Mouse (Mus musculus) midbrain, embryonic 14.5 days (tissue): ENCODE measurements around the gene Glb1l. TPM values are rescaled to one million over a fixed set of nuclear protein-coding genes. Genes with fewer than 3 reads are reported as not detected.

Experiments
- ATAC-seq: fragments of 200-750 bp; cut with Nextera tagmentation; 2 replicates; pipeline ENCODE4 v1.8.0; 2017; ENCODE audit warnings: moderate number of reproducible peaks, moderate library complexity; ENCODE audit not compliant: low FRiP score, low TSS enrichment
- DNase-seq: peaks from one replicate; pipeline ENCODE4 v3.0.0-alpha.2; 2015
- H3K27ac ChIP-seq: fragments of 300-500 bp; sonication (generic); replicated peaks from 2 replicates; pipeline ENCODE4 v1.5.1; 2014; ENCODE audit warnings: mild to moderate bottlenecking, low read depth, low read length, moderate library complexity
- H3K27me3 ChIP-seq: fragments of 300-500 bp; sonication (generic); 2 replicates; pipeline ENCODE4 v1.6.1; 2014; ENCODE audit warnings: low read length, control low read depth, mixed read lengths; ENCODE audit not compliant: control insufficient read depth, insufficient read depth
- H3K36me3 ChIP-seq: fragments of 300-500 bp; sonication (generic); 2 replicates; pipeline ENCODE4 v1.6.1; 2014; ENCODE audit warnings: low read length, control low read depth; ENCODE audit not compliant: control insufficient read depth, insufficient read depth
- H3K4me1 ChIP-seq: fragments of 300-500 bp; sonication (generic); 2 replicates; pipeline ENCODE4 v1.6.1; 2014; ENCODE audit warnings: mild to moderate bottlenecking, antibody characterized with exemption, low read length, control low read depth; ENCODE audit not compliant: control insufficient read depth, insufficient read depth
- H3K4me2 ChIP-seq: fragments of 300-500 bp; sonication (generic); 2 replicates; pipeline ENCODE4 v1.6.1; 2014; ENCODE audit warnings: mild to moderate bottlenecking, low read length, moderate library complexity
- H3K4me3 ChIP-seq: fragments of 300-500 bp; sonication (generic); replicated peaks from 2 replicates; pipeline ENCODE4 v1.5.1; 2014; ENCODE audit warnings: low read depth, low read length
- H3K9ac ChIP-seq: fragments of 300-500 bp; sonication (generic); replicated peaks from 2 replicates; pipeline ENCODE4 v1.6.1; 2014; ENCODE audit warnings: mild to moderate bottlenecking, low read length, moderate library complexity
- H3K9me3 ChIP-seq: fragments of 300-500 bp; sonication (generic); 2 replicates; pipeline ENCODE4 v1.6.1; 2016; ENCODE audit warnings: low read length, control low read depth, mixed read lengths; ENCODE audit not compliant: control insufficient read depth
- WGBS: fragments of 180-500 bp; shearing (Covaris S2); extraction: QIAGEN DNeasy Blood & Tissue Kit; methylation state at CpG from one replicate; pipeline ENCODE4 v1.1.7; 2014; 5-methylcytosine and 5-hydroxymethylcytosine counted together
- polyA plus RNA-seq: library from polyadenylated mRNA; unstranded; fragments of >200 nt; fragmentation: Nextera tagmentation; extraction: Ambion mirVana; gene quantifications from 2 replicates; pipeline ENCODE4 v1.2.1, GENCODE M21; 2014

Glb1l gene
- 14.2 and 24.2 TPM in 2 replicates for polyA plus RNA-seq

DNA sequence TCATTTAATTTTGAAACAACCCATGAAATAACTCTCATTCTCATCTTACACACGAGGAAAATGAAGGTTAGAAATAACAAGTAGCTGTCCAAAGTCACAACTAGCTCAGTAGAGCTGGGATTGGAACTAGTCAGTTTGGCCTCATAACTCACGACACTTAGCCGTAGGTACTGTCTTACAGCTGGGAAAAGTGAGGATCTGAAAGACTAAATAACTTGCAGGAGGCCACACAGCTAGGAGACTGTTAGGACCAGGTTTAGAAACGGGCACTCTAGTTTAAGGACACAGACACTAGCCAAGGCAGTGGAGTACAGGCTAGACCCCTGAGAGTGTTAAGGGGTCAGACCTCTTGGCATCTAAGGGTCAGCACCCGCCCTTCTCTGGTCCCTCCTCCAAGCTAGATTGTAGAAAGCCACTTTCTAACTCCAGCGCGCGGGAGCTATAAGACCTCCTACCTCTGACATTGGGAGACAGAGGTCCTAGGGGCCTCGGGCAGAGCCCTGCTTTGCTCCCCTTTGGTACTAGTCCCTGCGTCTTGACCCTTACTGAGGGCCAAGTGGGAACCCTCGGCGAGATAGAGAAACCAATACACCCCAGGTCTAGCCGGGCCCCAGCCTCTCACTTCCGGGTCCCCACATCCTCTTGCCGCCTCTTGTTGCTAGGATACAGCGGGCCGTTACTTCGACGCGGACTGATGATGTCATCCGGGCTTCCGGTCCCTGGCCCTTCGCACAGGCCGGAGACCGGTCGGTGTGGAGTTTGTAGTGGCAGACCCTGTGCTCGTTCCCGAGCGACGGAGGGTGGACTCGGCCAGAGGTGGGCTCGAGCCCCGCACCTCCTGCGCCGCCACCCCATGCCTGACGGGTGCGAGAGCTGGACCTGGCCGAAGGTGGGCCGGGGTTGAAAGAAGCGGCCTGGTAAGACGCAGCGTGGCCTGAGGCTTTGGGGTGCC is at the start of gene Glb1l, which contains the start of gene Stk16:
TSS of gene Glb1l (minus strand) at position 678 of the 952 bp plus-strand sequence.
TSS of gene Stk16 (plus strand) at position 703 of the 952 bp plus-strand sequence.
- Histone ChIP-seq H3K9me3 (no peaks in the 10 kb centered on the region), H3K9ac (peak within 1 kb of the TSS; percentile 74), H3K4me3 (peak within 1 kb of the TSS; percentile 71), H3K4me2 (peak within 1 kb of the TSS; percentile 96), H3K27me3 (no peaks in the 10 kb centered on the region), H3K27ac (0 out of 2 replicates have a peak within 1 kb of the TSS, but pooled peaks have one; percentile 6), H3K4me1 (peaks cover 27% of the 10 kb centered on the region), H3K36me3 (peaks cover 27% of the 10 kb centered on the region)
- DNase-seq (peak; percentile 98), ATAC-seq (peak; percentile 94)
- 5% methylated on average over 42 of the region's 42 CpGs for WGBS

DNA sequence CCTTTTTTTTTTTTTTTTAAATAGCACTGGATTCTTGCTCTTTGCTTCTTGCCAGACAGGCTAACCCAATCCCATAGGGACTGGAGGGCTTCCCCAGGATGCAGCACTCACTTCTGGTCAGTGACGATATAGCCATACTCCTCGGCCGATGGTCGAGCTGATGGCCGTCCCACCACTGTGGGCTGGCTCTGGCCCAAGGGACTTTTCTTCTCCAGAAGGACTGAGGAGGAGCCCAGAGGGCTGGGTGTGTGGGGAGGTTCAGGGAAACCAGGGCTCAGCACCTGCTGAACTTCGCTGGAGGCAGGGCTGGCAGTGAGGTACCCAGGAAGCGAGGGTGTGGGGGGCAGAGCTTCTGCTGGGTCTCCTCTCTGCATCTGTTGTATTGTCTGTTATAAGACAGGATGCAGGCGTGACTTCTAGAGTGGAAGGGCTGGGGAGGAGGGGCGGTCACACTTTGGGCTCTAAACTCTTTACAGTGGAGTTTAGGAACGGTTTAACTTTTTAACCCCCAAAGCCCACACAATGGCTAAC is 45.0 kb upstream of the Glb1l start:
- Histone ChIP-seq H3K4me1 (no peaks in the 10 kb centered on the region; the same call in 1 of the 2 replicates), H3K36me3 (no peaks in the 10 kb centered on the region), H3K4me3 (no peak overlapping the region), H3K4me2 (no peak overlapping the region), H3K9ac (no peak overlapping the region), H3K27me3 (no peaks in the 10 kb centered on the region), H3K9me3 (no peaks in the 10 kb centered on the region), H3K27ac (no peak overlapping the region)
- WGBS: 72% methylated on average over 10 of the region's 10 CpGs
- ATAC-seq (no peak), DNase-seq (no peak)

DNA sequence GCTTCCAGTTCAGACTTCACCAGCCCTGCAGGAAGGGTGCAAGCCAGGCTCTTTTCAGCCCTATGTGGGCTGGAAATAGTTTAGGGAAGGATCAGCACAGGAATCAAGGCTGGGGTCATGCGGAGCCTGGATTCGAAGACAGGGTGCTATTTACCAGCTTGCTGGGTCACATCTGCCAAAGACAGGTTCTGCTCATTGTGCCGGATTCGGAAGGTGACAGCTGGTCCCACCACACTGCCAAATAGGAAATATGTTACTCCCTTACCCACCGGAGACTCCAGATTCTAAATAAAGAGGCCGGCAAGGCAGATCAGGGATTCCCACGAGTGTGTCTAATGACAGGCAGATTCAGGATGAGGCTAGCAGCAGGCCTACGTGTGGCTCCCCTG is 44.0 kb upstream of the Glb1l start:
- H3K4me3 ChIP-seq: no peak overlapping the region
- no peak overlapping the region for H3K27ac ChIP-seq
- no peaks in the 10 kb centered on the region for H3K9me3 ChIP-seq
- no peaks in the 10 kb centered on the region for H3K36me3 ChIP-seq
- no peak overlapping the region for H3K9ac ChIP-seq
- no peaks in the 10 kb centered on the region; the same call in 1 of the 2 replicates for H3K4me1 ChIP-seq
- H3K27me3 ChIP-seq: no peaks in the 10 kb centered on the region
- 58% methylated on average over 8 of the region's 8 CpGs for WGBS
- no peak for DNase-seq
- no peak for ATAC-seq
- H3K4me2 ChIP-seq: no peak overlapping the region

DNA sequence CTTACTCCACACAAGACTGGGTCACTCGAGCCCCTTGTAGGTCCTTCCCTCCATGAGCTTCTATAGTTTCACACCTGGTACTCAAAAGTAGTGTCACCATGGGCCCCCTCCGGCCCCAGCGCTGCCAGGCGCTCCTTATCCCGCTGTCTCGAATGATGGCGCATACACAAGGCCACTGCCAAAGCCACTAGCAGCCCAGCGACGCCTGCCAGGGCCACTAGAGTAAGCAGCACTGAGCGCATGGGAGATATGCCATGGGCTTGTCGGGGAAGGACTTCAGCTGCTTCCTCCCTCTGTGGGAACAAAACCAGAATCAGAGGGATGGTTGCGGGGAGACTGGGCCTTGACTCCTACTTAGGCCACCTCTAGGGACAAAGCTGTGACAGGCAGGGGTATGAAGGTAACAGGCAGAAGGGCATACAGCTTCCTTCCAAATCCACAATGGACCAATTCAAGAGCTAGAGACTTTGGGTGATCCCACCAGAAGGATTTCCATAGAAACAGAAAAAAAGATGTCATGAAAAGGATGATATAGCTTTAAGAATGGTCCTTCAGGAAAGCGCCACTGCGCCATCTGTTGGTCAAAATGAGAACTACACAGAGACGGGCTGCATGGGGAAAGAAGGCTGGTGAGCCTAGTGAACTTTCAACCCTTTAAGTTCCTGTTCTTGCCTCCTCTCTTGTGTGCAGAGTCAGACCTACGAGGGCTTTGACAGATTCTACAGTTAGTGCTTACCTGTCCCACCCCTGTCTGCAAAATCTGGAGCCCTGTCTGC is 43.4 kb upstream of the Glb1l start:
- H3K27ac ChIP-seq: no peak overlapping the region

DNA sequence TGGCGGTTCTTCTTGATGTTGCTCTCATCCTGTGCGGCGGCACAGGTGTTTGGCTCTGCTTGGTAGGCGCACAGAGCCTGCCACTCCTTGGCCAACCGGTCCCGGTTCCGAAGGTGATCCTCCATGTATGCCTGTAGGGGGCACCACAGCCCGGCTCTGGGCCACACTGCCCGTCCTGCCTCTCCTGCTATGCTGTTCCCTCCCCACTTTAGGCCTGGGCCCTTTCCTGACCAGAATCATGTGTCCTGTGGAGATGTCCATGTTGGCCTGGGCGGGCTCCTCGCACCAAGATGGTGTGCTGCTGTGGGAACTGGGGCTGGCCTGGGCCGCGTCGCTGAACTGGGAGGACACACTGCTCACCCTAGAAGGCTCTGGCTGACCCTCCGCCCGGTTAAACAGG is 42.4 kb upstream of the Glb1l start:
- Histone ChIP-seq H3K27ac (no peak overlapping the region), H3K4me3 (no peak overlapping the region), H3K36me3 (no peaks in the 10 kb centered on the region), H3K4me1 (no peaks in the 10 kb centered on the region; the same call in 1 of the 2 replicates), H3K27me3 (no peaks in the 10 kb centered on the region), H3K9me3 (no peaks in the 10 kb centered on the region), H3K9ac (no peak overlapping the region), H3K4me2 (no peak overlapping the region)
- no peak for DNase-seq
- no peak for ATAC-seq
- WGBS: 76% methylated on average over 16 of the region's 16 CpGs

More for the DNA sequence above, 43.4 kb upstream of the Glb1l start:
- Histone ChIP-seq H3K9ac (no peak overlapping the region), H3K4me3 (no peak overlapping the region), H3K4me2 (no peak overlapping the region), H3K36me3 (no peaks in the 10 kb centered on the region), H3K9me3 (no peaks in the 10 kb centered on the region), H3K27me3 (no peaks in the 10 kb centered on the region), H3K4me1 (no peaks in the 10 kb centered on the region; the same call in 1 of the 2 replicates)
- 67% methylated on average over 16 of the region's 16 CpGs for WGBS
- DNase-seq (peak; percentile 88), ATAC-seq (no peak)

DNA sequence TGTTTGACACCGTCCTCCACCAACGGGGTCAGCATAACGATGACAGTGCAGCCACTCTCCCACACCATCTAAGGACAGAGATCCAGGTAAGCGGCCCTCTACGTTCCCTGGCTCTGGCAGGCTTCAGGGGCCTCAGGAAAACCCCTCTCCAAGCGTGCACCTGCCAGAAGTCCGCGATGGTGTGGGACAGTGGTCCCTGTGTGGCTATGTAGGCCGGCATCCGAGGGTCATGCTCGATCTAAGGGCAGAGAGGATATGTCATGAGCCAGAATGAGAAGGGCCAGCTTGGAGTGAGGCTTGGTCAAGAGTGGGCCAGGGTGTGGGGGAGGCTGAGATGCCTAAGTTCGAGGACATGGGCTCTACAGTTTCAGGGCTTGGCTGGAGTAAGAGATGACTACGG is 41.7 kb upstream of the Glb1l start:
- ATAC-seq: no peak

DNA sequence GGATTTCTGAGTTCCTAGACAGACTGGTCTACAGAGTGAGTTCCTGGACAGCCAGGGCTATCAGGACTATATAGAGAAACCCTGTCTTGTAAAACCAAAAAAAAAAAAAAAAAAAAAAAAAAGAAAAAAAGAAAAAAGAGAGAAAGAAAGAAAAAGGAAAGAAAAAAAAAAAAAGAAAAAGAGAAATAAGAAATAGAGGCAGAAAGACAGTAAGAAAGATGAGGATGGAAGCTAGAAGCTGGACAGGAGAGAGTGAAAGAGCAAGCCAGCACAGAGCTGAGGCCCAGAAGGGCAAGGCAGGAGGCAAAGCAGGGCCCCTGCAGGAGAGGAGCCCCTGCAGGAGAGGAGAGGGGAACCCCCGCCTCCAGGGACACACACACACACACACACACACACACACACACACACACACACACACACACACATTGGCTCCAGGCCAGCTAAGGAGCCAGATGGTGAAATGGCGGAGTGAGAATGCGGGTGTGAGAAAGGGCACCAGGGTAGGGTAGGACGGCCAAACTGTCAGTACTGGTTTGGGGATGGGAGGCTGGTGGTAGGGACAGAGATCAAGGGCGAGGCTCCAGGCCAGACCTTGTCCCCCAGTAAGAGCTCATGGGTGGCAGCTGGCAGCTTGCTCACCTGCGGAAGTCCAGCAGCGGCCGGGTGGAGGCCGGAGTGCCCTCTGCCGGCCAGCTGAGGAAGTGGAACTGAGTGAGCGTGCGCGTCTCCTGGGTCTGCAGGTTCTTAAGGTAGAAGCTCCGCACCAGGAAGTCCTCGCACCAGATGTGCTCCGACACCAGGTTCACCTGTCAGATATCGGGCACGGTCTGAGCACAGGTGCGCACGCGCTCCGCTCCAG is 40.7 kb upstream of the Glb1l start:
- ATAC-seq: peak; percentile 25
- Histone ChIP-seq H3K4me1 (no peaks in the 10 kb centered on the region; the same call in 1 of the 2 replicates), H3K27ac (no peak overlapping the region), H3K36me3 (no peaks in the 10 kb centered on the region), H3K4me2 (peak overlapping the region; percentile 50), H3K9ac (peak overlapping the region; percentile 6; the same call in 1 of the 2 replicates), H3K27me3 (no peaks in the 10 kb centered on the region), H3K9me3 (no peaks in the 10 kb centered on the region), H3K4me3 (peak overlapping the region; percentile 7)
- 2% methylated on average over 22 of the region's 22 CpGs for WGBS
- DNase-seq: peak; percentile 86

More for the DNA sequence above, 41.7 kb upstream of the Glb1l start:
- Histone ChIP-seq H3K27me3 (no peaks in the 10 kb centered on the region), H3K9me3 (no peaks in the 10 kb centered on the region), H3K4me2 (no peak overlapping the region), H3K27ac (no peak overlapping the region), H3K4me1 (no peaks in the 10 kb centered on the region; the same call in 1 of the 2 replicates), H3K9ac (no peak overlapping the region), H3K36me3 (no peaks in the 10 kb centered on the region), H3K4me3 (no peak overlapping the region)
- no peak for DNase-seq
- 73% methylated on average over 13 of the region's 13 CpGs for WGBS
